Mouse (Mus musculus): ENCODE results near the gene Hells. TPM values are rescaled to one million over a fixed set of nuclear protein-coding genes. Genes with fewer than 3 reads are reported as not detected.

Gene Hells
- total RNA-seq, 2 experiments from 2014 or later = 0.73 TPM

DNA sequence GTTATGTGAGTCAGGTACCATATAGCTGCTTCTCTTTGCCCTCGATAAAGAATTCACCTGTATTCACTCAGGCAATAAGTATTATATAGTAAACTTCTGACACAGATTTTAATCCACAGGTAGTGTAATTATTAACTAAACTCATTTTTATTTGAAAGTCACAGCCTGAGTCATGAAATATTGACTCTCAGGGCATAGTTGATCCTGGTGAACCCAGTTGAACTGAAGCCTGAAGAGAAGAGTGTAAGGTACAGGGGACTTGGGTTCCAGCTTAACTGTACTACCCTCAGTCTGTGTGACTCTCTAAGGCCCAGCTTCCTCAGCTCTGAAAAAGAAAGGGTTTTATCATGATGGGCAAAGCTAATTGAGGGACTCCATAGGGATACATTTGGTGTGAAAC lies 74.4 kb downstream of the Hells start:
- intact Hi-C loops (cut with DNase I) = no loop called here
- no peak for DNase-seq (ENCODE audit: low spot score)

DNA sequence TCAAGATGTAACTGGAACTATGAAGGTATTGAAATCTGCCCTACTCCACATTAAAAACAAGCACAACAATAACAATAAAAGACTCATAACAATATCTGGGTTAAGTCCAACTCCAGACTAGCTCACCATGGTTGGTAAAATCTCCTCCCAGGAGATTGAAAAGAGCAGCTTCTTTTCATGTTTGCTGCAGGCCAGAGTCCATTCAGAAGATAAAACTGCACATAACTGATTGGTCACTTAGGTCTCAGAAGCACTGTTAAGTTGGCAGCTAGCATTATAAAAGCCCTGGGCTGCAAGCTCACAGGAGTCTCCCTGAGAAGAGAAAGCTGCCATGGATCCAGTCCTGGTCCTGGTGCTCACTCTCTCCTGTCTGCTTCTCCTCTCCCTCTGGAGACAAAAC lies 76.0 kb downstream of the Hells start, which contains the start of gene Cyp2c55:
TSS of gene Cyp2c55 (plus strand) at position 305 of the 400 bp plus-strand sequence.
- no peak for DNase-seq (ENCODE audit: low spot score)

More for the DNA sequence above, 76.0 kb downstream of the Hells start, which contains the start of gene Cyp2c55:
- intact Hi-C loops (cut with DNase I) = no loop called here

Small RNAs within 50 kb of the gene (microRNA-seq; reads per million reads assigned to microRNA genes)
- gene Gm23800 = not detected

Other genes starting within 250 kb of the Hells start
- 1 to 10 TPM; 6.1 to 6.7 TPM for gene Noc3l, start 111.7 kb upstream of the Hells start, total RNA-seq (2021)
- gene Tbc1d12, start 94.3 kb upstream of the Hells start, total RNA-seq (2021) = 1 to 10 TPM; 5.9 to 6.7 TPM
- not detected for gene Cyp2c55, start 76.1 kb downstream of the Hells start, total RNA-seq (2021)
- gene Cyp2c65, start 130.1 kb downstream of the Hells start, total RNA-seq (2021) = not detected
- gene Cyp2c66, start 183.0 kb downstream of the Hells start, total RNA-seq (2021) = not detected

Data from heart, postnatal 25 days (tissue).